Mouse (Mus musculus) stomach, postnatal 0 days (tissue): ENCODE data around the gene Ccdc9b.

Source experiments
- CTCF ChIP-seq: IDR thresholded peaks from 2 replicates; pipeline ENCODE4 v1.5.1; 2016; ENCODE audit warnings: antibody characterized with exemption, low read depth, mild to moderate bottlenecking, moderate library complexity
- EP300 ChIP-seq: optimal IDR thresholded peaks from 2 replicates; pipeline ENCODE3; 2016; ENCODE audit warnings: antibody characterized with exemption

DNA sequence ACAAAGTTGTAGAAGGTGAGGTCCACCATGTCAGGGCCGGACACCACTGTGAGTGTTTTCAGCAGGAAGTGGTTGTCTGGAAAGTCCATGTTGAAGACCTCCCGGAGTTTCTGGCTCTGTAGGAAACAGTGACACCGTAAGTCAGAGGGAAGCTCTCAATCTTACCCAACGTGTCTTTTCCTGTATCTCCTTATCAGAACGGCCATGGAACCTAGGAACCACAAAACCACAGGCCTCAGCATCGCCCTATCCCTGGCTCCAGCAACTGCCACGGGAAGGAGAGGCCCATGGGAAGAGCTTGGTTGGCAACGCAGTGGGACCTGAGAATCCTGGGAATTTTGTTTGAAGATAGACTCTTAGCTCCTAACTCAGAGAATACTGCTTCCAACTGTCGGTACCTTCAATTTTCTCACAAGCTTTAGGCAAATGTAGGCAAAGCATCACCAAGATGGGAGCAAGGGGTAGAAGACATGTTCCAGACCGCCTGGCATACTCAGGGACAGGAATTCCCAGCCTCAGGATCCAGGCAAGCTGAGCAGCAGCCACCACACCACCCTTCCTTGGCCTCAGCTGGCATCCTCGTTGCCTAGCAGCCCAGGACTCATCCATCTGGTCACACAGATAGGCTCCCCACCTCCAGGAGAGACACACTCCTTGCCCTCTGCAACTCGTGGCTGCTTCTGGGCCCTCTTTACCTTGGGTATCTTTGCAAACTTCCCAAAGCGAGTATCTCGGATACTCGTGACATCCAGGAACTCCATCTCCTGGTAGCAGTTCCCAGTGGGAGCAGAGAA, 38.6 kb downstream of the Ccdc9b start:
- TF ChIP-seq CTCF (no peak), EP300 (no peak)
